Mouse (Mus musculus) adrenal gland, postnatal 0 days (tissue): ENCODE results near the gene Kntc1. TPM values are rescaled to one million over a fixed set of nuclear protein-coding genes. Genes with fewer than 3 reads are reported as not detected.

Experiments
- polyA plus RNA-seq: library from polyadenylated mRNA; unstranded; fragments of >200 nt; fragmentation: Nextera tagmentation; extraction: Ambion mirVana; gene quantifications from 2 replicates; pipeline ENCODE4 v1.2.1, GENCODE M21; 2015

The Kntc1 gene
- 4.3 and 7.0 TPM in 2 replicates for polyA plus RNA-seq

GRCm38 (mm10) chr5:123749065-123750064 is at the start of gene Kntc1, which contains the start of gene Rsrc2:
Kntc1 (plus strand) TSS chr5:123749716.
Rsrc2 (minus strand) TSS chr5:123749414.

GRCm38 (mm10) chr5:123720328-123721311 is 28.9 kb upstream of the Kntc1 start, which contains the start of gene Zcchc8:
Zcchc8 (minus strand) TSS chr5:123721100.

GRCm38 (mm10) chr5:123865365-123865764 is 115.8 kb downstream of the Kntc1 start, which contains the start of gene Hcar2:
Hcar2 (minus strand) TSS chr5:123865499.

Other genes starting within 250 kb of the Kntc1 start
- gene B3gnt4, start 239.3 kb upstream of the Kntc1 start, polyA plus RNA-seq: 0.46 and 0.82 TPM in 2 replicates
- gene Diablo, start 225.5 kb upstream of the Kntc1 start, polyA plus RNA-seq: 175 and 200 TPM in 2 replicates
- gene Gm49027, start 224.2 kb upstream of the Kntc1 start, polyA plus RNA-seq: 20.0 and 48.6 TPM in 2 replicates
- 17.9 and 24.9 TPM in 2 replicates for gene Vps33a, start 176.7 kb upstream of the Kntc1 start, polyA plus RNA-seq
- 24.4 and 37.5 TPM in 2 replicates for gene Clip1, start 65.1 kb upstream of the Kntc1 start, polyA plus RNA-seq
- gene Zcchc8, start 28.6 kb upstream of the Kntc1 start, polyA plus RNA-seq: 27.6 and 38.0 TPM in 2 replicates
- 120 and 122 TPM in 2 replicates for gene Rsrc2, start 302 bp upstream of the Kntc1 start, polyA plus RNA-seq
- gene Hcar2, start 115.8 kb downstream of the Kntc1 start, polyA plus RNA-seq: 0.19 and 0.41 TPM in 2 replicates
- 1.8 and 2.4 TPM in 2 replicates for gene Hcar1, start 130.3 kb downstream of the Kntc1 start, polyA plus RNA-seq
- 92.2 and 107 TPM in 2 replicates for gene Denr, start 157.5 kb downstream of the Kntc1 start, polyA plus RNA-seq
- 1.1 and 2.8 TPM in 2 replicates for gene Gm43518, start 177.7 kb downstream of the Kntc1 start, polyA plus RNA-seq
- 5.0 and 6.9 TPM in 2 replicates for gene Ccdc62, start 181.0 kb downstream of the Kntc1 start, polyA plus RNA-seq
- 5.0 and 5.5 TPM in 2 replicates for gene Hip1r, start 223.9 kb downstream of the Kntc1 start, polyA plus RNA-seq